Mouse (Mus musculus): Measurements from ENCODE around the gene Hoxb1. TPM values are rescaled to one million over a fixed set of nuclear protein-coding genes. Genes with fewer than 3 reads are reported as not detected.

The Hoxb1 gene
- polyA plus RNA-seq, 1 experiment from 2014 or later, result 0.07 TPM

DNA sequence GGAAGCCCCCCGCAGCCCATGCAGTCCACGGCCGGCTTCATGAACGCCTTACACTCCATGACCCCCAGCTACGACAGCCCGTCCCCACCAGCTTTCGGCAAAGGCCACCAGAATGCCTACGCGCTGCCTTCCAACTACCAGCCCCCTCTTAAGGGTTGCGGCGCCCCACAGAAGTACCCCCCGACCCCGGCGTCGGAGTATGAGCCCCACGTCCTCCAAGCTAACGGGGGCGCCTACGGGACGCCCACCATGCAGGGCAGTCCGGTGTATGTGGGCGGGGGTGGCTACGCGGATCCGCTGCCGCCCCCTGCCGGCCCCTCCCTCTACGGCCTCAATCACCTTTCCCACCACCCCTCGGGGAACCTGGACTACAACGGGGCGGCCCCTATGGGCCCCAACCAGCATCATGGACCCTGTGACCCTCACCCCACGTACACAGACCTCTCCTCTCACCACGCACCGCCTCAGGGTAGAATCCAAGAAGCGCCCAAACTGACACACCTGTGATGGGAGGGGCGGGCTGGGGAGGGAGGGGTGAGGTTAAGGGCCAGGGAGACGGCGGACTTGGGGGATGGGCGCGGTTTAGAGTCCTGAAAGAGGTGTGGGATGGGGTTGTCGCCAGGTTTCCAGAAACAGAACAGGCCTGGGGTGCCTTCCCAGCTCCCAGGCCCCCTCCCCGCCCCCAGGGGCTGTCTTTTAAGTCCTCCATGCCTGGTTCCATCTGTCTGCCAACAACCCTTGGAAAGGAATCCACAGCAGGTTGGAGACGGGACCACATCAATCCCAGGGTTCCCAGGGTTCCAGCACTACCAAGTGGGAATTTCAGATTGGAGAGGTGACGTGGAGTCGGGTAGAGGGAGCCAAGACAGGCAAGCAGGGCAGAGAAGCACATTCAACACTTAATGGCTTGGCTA lies 19.4 kb upstream of the Hoxb1 start:
- Histone ChIP-seq H3K36me3 (ENCODE audit: control insufficient read depth, insufficient read depth) (no peaks in the 10 kb centered on the region), H3K9ac (ENCODE audit: low read length) (peak overlapping the region; percentile 50)
- no peak for ATAC-seq (replicated peaks; ENCODE audit: extremely low read depth, insufficient read depth, low FRiP score)

DNA sequence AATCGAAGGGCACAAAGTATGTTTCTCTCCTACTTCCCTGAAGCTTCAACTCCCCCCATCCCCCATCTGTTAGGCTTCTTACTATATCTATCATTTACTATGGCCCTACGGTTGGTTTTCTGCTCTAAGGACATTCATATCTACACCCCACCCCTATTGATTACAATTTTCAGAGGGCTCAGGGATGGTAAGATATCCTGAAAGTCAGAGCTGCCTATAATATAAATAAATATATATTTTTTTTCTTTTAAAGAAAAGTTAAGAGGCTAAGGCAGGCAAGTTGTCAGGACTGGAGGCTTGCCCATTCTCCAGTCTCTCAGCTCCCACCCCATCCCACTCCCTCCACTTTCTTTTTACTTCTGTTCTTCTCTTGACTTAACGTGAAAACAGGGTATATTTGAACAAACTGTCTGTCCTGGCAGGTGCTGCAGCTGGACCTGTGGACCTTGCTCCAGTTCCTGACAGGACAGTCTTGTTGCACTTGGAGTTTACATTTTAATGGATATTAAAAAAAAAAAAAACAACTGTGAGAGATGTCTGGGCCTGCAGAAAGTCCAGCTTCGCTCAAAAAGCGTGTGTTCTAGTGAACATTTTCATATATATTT lies 18.5 kb upstream of the Hoxb1 start:
- Histone ChIP-seq H3K4me3 (ENCODE audit: low read length) (no peak overlapping the region), H3K9me3 (replicated peaks; ENCODE audit: control insufficient read depth, low read length) (no peaks in the 10 kb centered on the region), H3K36me3 (ENCODE audit: control insufficient read depth, insufficient read depth) (no peaks in the 10 kb centered on the region), H3K27ac (ENCODE audit: low read length) (no peak overlapping the region), H3K27me3 (ENCODE audit: control insufficient read depth, insufficient read depth, low read length) (peaks cover 92% of the 10 kb centered on the region), H3K4me1 (ENCODE audit: control insufficient read depth, insufficient read depth, low read length) (peaks cover 5% of the 10 kb centered on the region), H3K9ac (ENCODE audit: low read length) (no peak overlapping the region), H3K4me2 (ENCODE audit: low read depth, low read length) (no peak overlapping the region)
- WGBS, result 56% methylated on average over 5 of the region's 5 CpGs
- no peak for ATAC-seq (replicated peaks; ENCODE audit: extremely low read depth, insufficient read depth, low FRiP score)

More for the DNA sequence above, 19.4 kb upstream of the Hoxb1 start:
- peak overlapping the region; percentile 71 for H3K4me2 ChIP-seq (ENCODE audit: low read depth, low read length)
- no peaks in the 10 kb centered on the region for H3K9me3 ChIP-seq (replicated peaks; ENCODE audit: control insufficient read depth, low read length)
- 7% methylated on average over 45 of the region's 45 CpGs for WGBS
- peak overlapping the region; percentile 44 for H3K4me3 ChIP-seq (ENCODE audit: low read length)
- peaks cover 86% of the 10 kb centered on the region for H3K27me3 ChIP-seq (ENCODE audit: control insufficient read depth, insufficient read depth, low read length)
- peaks cover 5% of the 10 kb centered on the region for H3K4me1 ChIP-seq (ENCODE audit: control insufficient read depth, insufficient read depth, low read length)
- peak overlapping the region; percentile 21 for H3K27ac ChIP-seq (ENCODE audit: low read length)

DNA sequence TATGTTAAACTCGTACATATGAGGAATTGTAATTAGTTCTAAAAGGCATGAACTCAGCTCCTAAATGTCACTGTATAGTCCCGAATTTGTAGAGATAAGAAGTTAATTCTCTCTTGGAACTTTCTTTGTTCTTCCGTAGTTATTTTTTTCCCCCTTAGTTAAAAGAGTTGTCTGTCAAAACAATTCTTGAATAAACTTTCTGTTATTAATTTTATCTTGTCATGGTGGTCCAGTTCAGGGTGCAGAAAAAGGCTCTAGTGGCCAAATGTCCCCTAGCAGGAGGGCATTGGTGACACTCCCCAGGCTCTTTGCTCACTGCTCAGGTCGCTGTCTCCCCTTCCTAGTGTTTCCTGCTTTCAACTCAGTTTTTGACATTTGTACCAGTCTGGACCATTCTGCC lies 17.8 kb upstream of the Hoxb1 start:
- Histone ChIP-seq H3K36me3 (ENCODE audit: control insufficient read depth, insufficient read depth) (no peaks in the 10 kb centered on the region), H3K9me3 (replicated peaks; ENCODE audit: control insufficient read depth, low read length) (no peaks in the 10 kb centered on the region), H3K9ac (ENCODE audit: low read length) (no peak overlapping the region), H3K27me3 (ENCODE audit: control insufficient read depth, insufficient read depth, low read length) (peaks cover 94% of the 10 kb centered on the region), H3K4me1 (ENCODE audit: control insufficient read depth, insufficient read depth, low read length) (peaks cover 5% of the 10 kb centered on the region), H3K4me2 (ENCODE audit: low read depth, low read length) (no peak overlapping the region), H3K27ac (ENCODE audit: low read length) (no peak overlapping the region; the same call in 1 of the 2 replicates), H3K4me3 (ENCODE audit: low read length) (no peak overlapping the region)
- 40% methylated on average over 4 of the region's 4 CpGs for WGBS
- ATAC-seq (replicated peaks; ENCODE audit: extremely low read depth, insufficient read depth, low FRiP score), result no peak

- H3K36me3 ChIP-seq (ENCODE audit: control insufficient read depth, insufficient read depth), result no peaks in the 10 kb centered on the region
- peak overlapping the region; percentile 20; the same call in 1 of the 2 replicates for H3K9ac ChIP-seq (ENCODE audit: low read length)
- 20% methylated on average over 21 of the region's 21 CpGs for WGBS
- peaks cover 5% of the 10 kb centered on the region for H3K4me1 ChIP-seq (ENCODE audit: control insufficient read depth, insufficient read depth, low read length)
- H3K27ac ChIP-seq (ENCODE audit: low read length), result peak overlapping the region; percentile 46; the same call in 1 of the 2 replicates
- ATAC-seq (replicated peaks; ENCODE audit: extremely low read depth, insufficient read depth, low FRiP score), result no peak
- H3K27me3 ChIP-seq (ENCODE audit: control insufficient read depth, insufficient read depth, low read length), result peaks cover 93% of the 10 kb centered on the region
- 0 out of 2 replicates have a peak overlapping the region, but pooled peaks have one; percentile 15 for H3K4me2 ChIP-seq (ENCODE audit: low read depth, low read length)
- H3K4me3 ChIP-seq (ENCODE audit: low read length), result no peak overlapping the region
- no peaks in the 10 kb centered on the region for H3K9me3 ChIP-seq (replicated peaks; ENCODE audit: control insufficient read depth, low read length)
Measured at GRCm38 (mm10) chr11:96348141-96348928, 17.2 kb upstream of the Hoxb1 start.

DNA sequence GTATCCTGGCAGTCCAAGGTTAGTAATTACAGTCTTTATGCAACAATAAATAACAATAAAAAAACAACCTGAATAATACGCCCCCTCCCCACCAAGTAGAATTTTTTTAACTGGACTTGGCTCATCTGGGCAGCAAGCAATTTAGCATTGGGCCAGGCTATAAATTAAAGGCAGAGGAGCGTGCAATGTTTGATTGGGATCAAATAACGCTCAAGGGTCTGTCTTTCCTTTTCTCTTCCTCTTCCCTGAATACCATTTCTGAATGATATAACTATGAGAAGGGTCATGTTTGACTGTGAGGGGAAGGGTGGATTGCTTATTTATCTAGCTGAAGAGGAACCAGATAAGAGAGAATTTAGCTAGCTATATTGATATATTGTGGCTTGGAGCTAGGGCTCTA lies 16.6 kb upstream of the Hoxb1 start:
- Histone ChIP-seq H3K9me3 (replicated peaks; ENCODE audit: control insufficient read depth, low read length) (no peaks in the 10 kb centered on the region), H3K36me3 (ENCODE audit: control insufficient read depth, insufficient read depth) (no peaks in the 10 kb centered on the region), H3K4me1 (ENCODE audit: control insufficient read depth, insufficient read depth, low read length) (peaks cover 5% of the 10 kb centered on the region), H3K27me3 (ENCODE audit: control insufficient read depth, insufficient read depth, low read length) (peaks cover 88% of the 10 kb centered on the region), H3K4me2 (ENCODE audit: low read depth, low read length) (no peak overlapping the region), H3K27ac (ENCODE audit: low read length) (no peak overlapping the region), H3K4me3 (ENCODE audit: low read length) (no peak overlapping the region), H3K9ac (ENCODE audit: low read length) (no peak overlapping the region)
- no peak for ATAC-seq (replicated peaks; ENCODE audit: extremely low read depth, insufficient read depth, low FRiP score)
- 65% methylated on average over 3 of the region's 3 CpGs for WGBS

DNA sequence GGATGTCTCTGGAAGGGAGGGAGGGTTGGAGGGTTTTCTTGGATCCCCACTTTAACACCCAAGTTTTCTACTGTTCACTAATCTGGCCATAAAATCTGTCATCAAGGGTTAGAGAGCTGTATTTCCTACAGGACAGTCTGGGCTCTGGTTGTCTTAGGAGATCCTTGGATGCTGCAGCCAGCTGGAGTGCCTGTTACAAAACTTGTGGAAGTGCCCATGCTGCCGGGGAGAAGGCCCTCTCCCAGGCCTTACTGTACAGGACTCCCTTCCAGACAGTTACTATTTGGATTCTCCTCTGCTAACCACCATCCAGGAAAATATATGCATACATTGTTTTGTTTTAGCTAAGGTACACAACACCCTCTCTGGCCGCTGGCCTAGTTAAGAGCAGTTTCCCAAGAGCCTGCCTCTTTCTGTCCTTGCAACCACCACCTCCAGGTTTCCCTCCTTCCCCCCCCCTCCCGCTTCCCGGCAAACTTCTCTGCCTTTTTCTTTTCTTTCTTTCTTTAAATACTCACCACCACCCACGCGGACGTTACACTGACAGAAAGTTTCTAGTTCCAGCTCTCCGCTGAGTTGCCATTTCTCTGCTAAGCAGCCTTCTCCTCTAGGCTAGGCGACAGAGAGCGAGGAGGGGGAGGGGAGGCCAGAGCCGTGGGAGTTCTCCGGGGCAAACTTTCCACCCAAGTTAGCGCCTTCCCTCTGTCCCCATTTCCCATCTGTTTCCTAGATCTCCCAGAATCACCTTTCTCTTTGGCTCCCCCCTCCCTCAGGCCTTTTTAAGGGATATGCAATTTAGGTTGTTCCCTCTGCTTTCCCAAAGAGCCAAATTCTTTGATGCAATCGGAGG lies 15.8 kb upstream of the Hoxb1 start:
- Histone ChIP-seq H3K27me3 (ENCODE audit: control insufficient read depth, insufficient read depth, low read length) (peaks cover 86% of the 10 kb centered on the region), H3K4me1 (ENCODE audit: control insufficient read depth, insufficient read depth, low read length) (peaks cover 5% of the 10 kb centered on the region)
- no peak for ATAC-seq (replicated peaks; ENCODE audit: extremely low read depth, insufficient read depth, low FRiP score)

DNA sequence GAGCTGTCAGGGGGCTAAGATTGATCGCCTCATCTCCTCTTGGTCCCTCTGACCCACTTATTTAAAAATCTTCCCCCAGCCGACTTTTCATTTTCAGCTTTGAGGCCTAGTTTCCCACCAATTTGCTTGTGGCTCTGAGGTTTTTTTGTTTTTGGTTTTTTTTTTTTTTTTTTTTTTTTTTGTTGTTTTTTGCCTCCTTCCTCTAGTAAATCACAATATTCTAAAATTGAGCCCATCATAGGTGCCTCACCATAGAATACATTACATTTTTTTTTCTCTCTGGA lies 15.3 kb upstream of the Hoxb1 start, which contains the start of gene Hoxb2:
Hoxb2 (plus strand) TSS at position 185 of the 284 bp plus-strand sequence.
- Histone ChIP-seq H3K36me3 (ENCODE audit: control insufficient read depth, insufficient read depth) (no peaks in the 10 kb centered on the region), H3K9me3 (replicated peaks; ENCODE audit: control insufficient read depth, low read length) (no peaks in the 10 kb centered on the region), H3K4me2 (ENCODE audit: low read depth, low read length) (peak within 1 kb of the TSS; percentile 56; the same call in 1 of the 2 replicates), H3K27me3 (ENCODE audit: control insufficient read depth, insufficient read depth, low read length) (peaks cover 86% of the 10 kb centered on the region), H3K9ac (ENCODE audit: low read length) (no peak within 1 kb of the TSS), H3K27ac (ENCODE audit: low read length) (peak within 1 kb of the TSS; percentile 45; the same call in 1 of the 2 replicates), H3K4me1 (ENCODE audit: control insufficient read depth, insufficient read depth, low read length) (peaks cover 5% of the 10 kb centered on the region), H3K4me3 (ENCODE audit: low read length) (no peak within 1 kb of the TSS)
- no peak for ATAC-seq (replicated peaks; ENCODE audit: extremely low read depth, insufficient read depth, low FRiP score)
- 45% methylated on average over 2 of the region's 2 CpGs for WGBS

More for the DNA sequence above, 15.8 kb upstream of the Hoxb1 start:
- no peak overlapping the region for H3K4me3 ChIP-seq (ENCODE audit: low read length)
- H3K36me3 ChIP-seq (ENCODE audit: control insufficient read depth, insufficient read depth), result no peaks in the 10 kb centered on the region
- no peaks in the 10 kb centered on the region for H3K9me3 ChIP-seq (replicated peaks; ENCODE audit: control insufficient read depth, low read length)
- peak overlapping the region; percentile 45; the same call in 1 of the 2 replicates for H3K27ac ChIP-seq (ENCODE audit: low read length)
- H3K4me2 ChIP-seq (ENCODE audit: low read depth, low read length), result peak overlapping the region; percentile 33; the same call in 1 of the 2 replicates
- no peak overlapping the region for H3K9ac ChIP-seq (ENCODE audit: low read length)
- 34% methylated on average over 14 of the region's 14 CpGs for WGBS

DNA sequence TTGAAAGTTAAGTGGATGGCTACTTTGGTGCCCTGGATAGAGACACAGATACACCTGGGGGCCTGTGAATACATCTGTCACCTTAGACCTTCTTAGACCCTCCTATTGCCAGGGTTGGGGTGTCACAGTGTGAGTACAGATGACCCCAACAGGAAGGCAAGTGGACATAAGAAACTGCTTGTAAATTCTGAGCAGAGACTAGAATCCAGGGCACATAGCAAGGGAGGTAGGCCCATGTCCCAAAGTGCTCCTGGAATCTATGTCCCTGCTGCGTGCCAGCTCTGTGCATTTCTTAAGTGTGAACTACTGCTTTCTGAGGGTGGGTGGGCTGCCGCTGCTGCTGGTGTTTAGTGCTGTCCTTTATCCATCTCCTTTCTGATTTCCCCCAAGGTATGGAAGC lies 14.8 kb upstream of the Hoxb1 start:
- WGBS, result 60% methylated on average over 2 of the region's 2 CpGs
- Histone ChIP-seq H3K27ac (ENCODE audit: low read length) (no peak overlapping the region; the same call in 1 of the 2 replicates), H3K36me3 (ENCODE audit: control insufficient read depth, insufficient read depth) (no peaks in the 10 kb centered on the region), H3K9ac (ENCODE audit: low read length) (no peak overlapping the region), H3K4me3 (ENCODE audit: low read length) (no peak overlapping the region), H3K27me3 (ENCODE audit: control insufficient read depth, insufficient read depth, low read length) (peaks cover 83% of the 10 kb centered on the region), H3K9me3 (replicated peaks; ENCODE audit: control insufficient read depth, low read length) (no peaks in the 10 kb centered on the region), H3K4me1 (ENCODE audit: control insufficient read depth, insufficient read depth, low read length) (peaks cover under 1% of the 10 kb centered on the region), H3K4me2 (ENCODE audit: low read depth, low read length) (no peak overlapping the region)
- ATAC-seq (replicated peaks; ENCODE audit: extremely low read depth, insufficient read depth, low FRiP score), result no peak

Data from heart, embryonic 16.5 days (tissue).